Mouse (Mus musculus) small intestine, adult 2 months (tissue): ENCODE measurements at regions not wholly inside any gene's neighbourhood (a gene's known extent, or its start where the extent isn't known, plus 50 kb on each side); places are given as distances from the start of the nearest gene placed in this dataset.

Source experiments
- H3K27ac ChIP-seq: fragments of 200-500 bp; 2 replicates; pipeline ENCODE4 v1.5.1; 2012; ENCODE audit warnings: low read depth, low read length, control low read depth, inconsistent platforms; ENCODE audit not compliant: insufficient read depth
- H3K27me3 ChIP-seq: fragments of 200-500 bp; 2 replicates; pipeline ENCODE4 v1.6.1; 2012; ENCODE audit warnings: mild to moderate bottlenecking, moderate library complexity, low read length, inconsistent platforms; ENCODE audit not compliant: control insufficient read depth, insufficient read depth
- H3K36me3 ChIP-seq: fragments of 200-500 bp; 2 replicates; pipeline ENCODE4 v1.6.1; 2012; ENCODE audit warnings: mild to moderate bottlenecking, low read length, control low read depth, inconsistent platforms; ENCODE audit not compliant: control insufficient read depth, insufficient read depth
- H3K4me1 ChIP-seq: fragments of 200-500 bp; 2 replicates; pipeline ENCODE4 v1.6.1; 2012; ENCODE audit warnings: low read length, inconsistent platforms, mixed read lengths; ENCODE audit not compliant: control insufficient read depth, insufficient read depth, insufficient read length
- H3K4me3 ChIP-seq: fragments of 200-500 bp; 2 replicates; pipeline ENCODE4 v1.5.1; 2012; ENCODE audit warnings: low read depth, mild to moderate bottlenecking, control low read depth, inconsistent platforms, low read length, moderate library complexity
- CTCF ChIP-seq: fragments of 200-500 bp; IDR thresholded peaks from 2 replicates; pipeline ENCODE4 v1.5.1; 2012; ENCODE audit warnings: low read depth, mild to moderate bottlenecking, control low read depth, inconsistent platforms, low read length, moderate library complexity, mixed read lengths; ENCODE audit not compliant: insufficient replicate concordance, insufficient read length; ENCODE audit errors: extremely low read depth
- POLR2A ChIP-seq: fragments of 200-500 bp; IDR thresholded peaks from 2 replicates; pipeline ENCODE4 v1.6.1; 2012; ENCODE audit warnings: low read depth, mild to moderate bottlenecking, control low read depth, inconsistent platforms, low read length, moderate library complexity
- WGBS: fragments of 180-500 bp; shearing (Covaris S2); methylation state at CpG from one replicate; pipeline ENCODE4 v1.1.7; 2018; 5-methylcytosine and 5-hydroxymethylcytosine counted together

- 51% methylated on average over 4 of the region's 4 CpGs for WGBS
- TF ChIP-seq POLR2A: no peak
- no peak for TF ChIP-seq CTCF
- Histone ChIP-seq H3K4me1 (no peaks in the 10 kb centered on the region), H3K27ac (no peak overlapping the region), H3K27me3 (no peaks in the 10 kb centered on the region), H3K4me3 (no peak overlapping the region), H3K36me3 (no peaks in the 10 kb centered on the region)
Observed at GRCm38 (mm10) chr2:12007201-12007600, 229.5 kb downstream of the Ankrd16 start.

DNA sequence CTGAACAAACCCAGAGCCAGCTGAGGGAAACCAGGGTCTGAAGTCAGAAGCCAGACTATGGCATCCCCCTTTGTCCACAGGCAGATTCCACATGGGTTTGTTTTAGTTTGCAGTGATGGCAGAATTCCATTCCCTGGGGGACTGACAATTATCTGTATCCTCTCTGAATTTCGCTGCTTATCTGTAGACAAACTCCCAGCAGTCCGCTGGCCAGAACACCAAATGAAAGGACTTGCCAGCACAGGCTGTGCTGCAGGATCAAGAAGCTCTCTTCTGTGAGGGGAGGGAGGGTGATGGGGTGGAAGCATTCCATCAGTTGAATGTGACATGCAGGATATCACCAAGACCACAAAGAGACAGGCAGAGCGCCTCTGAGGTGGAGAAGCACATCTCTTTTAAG is 233.8 kb downstream of the Ankrd16 start:
- no peak overlapping the region for H3K27ac ChIP-seq
- TF ChIP-seq POLR2A (no peak), CTCF (no peak)
- no peaks in the 10 kb centered on the region for H3K36me3 ChIP-seq
- H3K4me3 ChIP-seq: no peak overlapping the region
- no peaks in the 10 kb centered on the region for H3K4me1 ChIP-seq
- no peaks in the 10 kb centered on the region for H3K27me3 ChIP-seq
- WGBS: 30% methylated on average over 3 of the region's 3 CpGs

DNA sequence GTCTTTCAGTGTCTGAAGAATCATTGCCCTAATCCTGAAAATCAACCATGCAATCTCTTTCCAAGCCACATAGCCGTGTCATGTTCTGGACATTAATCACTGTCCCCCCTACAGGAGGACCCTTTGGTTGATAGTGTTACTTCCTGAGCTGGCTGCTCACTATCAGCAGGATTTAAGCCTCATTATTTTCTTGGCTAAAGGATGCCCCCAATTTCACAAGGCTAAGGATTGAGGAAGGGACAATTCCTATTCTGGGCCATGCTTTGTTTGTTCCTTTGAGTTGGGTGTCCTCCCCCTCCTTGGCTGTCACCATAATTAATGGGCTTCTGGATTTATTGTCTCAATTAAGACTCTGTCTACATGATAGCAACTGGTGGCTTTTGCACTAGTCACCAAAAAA is 241.9 kb downstream of the Ankrd16 start:
- WGBS: 46% methylated on average over 1 of the region's 1 CpGs
- H3K4me3 ChIP-seq: no peak overlapping the region
- no peak overlapping the region for H3K27ac ChIP-seq
- H3K27me3 ChIP-seq: no peaks in the 10 kb centered on the region
- H3K36me3 ChIP-seq: no peaks in the 10 kb centered on the region
- H3K4me1 ChIP-seq: no peaks in the 10 kb centered on the region
- TF ChIP-seq CTCF (no peak), POLR2A (no peak)

DNA sequence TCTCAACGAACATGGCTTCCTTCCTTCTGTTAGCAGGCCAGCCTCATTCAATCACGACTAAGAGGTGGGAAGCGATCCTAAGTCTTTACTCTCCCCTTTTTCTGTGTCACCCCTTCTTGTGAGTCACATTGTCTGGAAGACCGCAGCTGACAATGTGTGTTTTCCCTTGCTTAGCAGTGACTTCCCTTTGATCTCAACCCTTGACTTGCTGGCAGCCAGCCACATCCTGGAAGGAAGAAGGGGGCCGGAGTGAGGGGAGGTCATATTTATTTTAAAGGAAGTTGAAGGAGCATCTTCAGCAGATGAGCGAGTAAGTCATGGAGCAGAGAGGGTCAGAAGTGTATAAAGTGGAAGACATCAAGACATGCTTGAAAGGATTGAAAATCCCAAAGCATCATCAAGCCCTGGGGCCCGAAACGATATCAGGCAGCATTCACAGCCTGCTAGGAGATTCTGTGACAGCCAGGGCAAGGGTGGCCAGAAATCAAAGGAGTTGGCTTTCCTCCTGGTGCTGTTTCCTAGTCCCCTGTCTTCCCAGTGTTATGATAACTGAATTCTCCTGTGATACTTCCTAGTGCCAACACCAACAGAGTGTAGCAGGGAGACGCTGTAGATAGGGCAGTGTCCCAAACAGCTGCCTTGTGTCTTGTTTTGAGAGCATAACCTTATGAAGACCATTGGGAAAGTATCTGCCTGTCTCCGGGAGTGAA is 245.9 kb downstream of the Ankrd16 start:
- Histone ChIP-seq H3K27ac (0 out of 2 replicates have a peak overlapping the region, but pooled peaks have one; percentile 7), H3K27me3 (no peaks in the 10 kb centered on the region), H3K4me3 (no peak overlapping the region), H3K4me1 (no peaks in the 10 kb centered on the region), H3K36me3 (no peaks in the 10 kb centered on the region)
- WGBS: 56% methylated on average over 10 of the region's 10 CpGs
- TF ChIP-seq CTCF (no peak), POLR2A (no peak)

DNA sequence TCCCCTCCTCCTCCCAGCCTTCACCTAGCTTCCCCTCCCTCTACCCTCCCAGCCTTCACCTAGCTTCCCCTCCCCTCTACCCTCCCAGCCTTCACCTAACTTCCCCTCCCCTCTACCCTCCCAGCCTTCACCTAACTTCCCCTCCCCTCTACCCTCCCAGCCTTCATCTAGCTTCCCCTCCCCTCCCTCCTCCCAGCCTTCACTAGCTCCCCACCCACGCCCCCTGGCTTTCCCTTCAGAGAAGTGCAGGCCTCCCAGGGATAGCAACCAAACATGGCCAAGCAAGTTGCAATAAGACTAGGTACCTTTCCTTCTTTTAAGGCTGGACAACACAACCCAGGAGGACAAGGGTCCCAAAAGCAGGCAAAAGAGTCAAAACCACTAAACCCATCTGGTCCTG is 248.5 kb downstream of the Ankrd16 start:
- no peak overlapping the region for H3K27ac ChIP-seq
- TF ChIP-seq CTCF: no peak
- TF ChIP-seq POLR2A: no peak
- H3K27me3 ChIP-seq: no peaks in the 10 kb centered on the region
- no peak overlapping the region for H3K4me3 ChIP-seq
- 71% methylated on average over 1 of the region's 1 CpGs for WGBS
- no peaks in the 10 kb centered on the region for H3K4me1 ChIP-seq
- no peaks in the 10 kb centered on the region for H3K36me3 ChIP-seq

DNA sequence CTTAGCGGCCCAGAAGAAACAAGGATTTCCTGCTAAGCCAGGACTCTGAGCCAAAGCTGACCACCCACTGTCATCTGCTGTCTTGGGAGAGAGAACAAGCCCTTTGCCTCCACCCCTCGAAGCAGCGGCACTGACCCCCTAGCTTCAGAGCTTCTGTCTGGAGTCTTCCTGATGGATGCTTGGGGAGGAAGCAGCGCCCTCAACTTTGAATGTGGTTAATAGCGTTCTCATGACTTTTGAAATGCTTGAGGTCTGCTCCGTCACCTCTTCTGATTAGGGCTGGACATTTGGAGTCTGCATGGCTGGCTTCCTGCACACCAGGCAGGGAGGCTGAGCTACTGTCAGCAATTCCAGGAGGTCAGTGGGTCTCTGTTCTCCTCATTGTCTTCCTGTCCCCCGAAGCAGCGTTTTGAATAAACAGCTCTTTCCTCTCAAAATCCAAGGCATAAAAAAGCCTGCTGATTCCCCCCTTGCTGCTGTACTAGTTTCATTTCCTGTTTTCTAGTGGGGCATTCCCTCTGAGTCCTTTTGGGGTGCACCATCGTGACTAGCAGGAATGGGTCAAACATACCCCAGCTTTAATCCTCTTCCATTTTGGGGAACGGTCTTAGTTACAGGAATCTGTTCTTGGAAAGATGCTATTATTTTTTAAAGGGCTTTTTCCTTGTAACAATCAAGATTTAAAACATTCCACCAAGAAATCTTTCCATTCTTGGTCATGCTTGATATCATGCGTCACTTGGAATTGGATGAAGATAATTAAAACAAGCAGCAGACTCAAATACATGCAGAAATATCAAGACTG is 256.0 kb downstream of the Ankrd16 start:
- WGBS: 66% methylated on average over 11 of the region's 11 CpGs
- Histone ChIP-seq H3K36me3 (no peaks in the 10 kb centered on the region), H3K4me3 (peak overlapping the region; percentile 21), H3K27me3 (no peaks in the 10 kb centered on the region), H3K4me1 (no peaks in the 10 kb centered on the region), H3K27ac (peak overlapping the region; percentile 42; the same call in 1 of the 2 replicates)
- TF ChIP-seq CTCF: no peak
- TF ChIP-seq POLR2A: no peak

- WGBS: 86% methylated on average over 8 of the region's 8 CpGs
- no peak overlapping the region for H3K4me3 ChIP-seq
- H3K36me3 ChIP-seq: no peaks in the 10 kb centered on the region
- no peaks in the 10 kb centered on the region for H3K27me3 ChIP-seq
- no peak overlapping the region for H3K27ac ChIP-seq
- H3K4me1 ChIP-seq: no peaks in the 10 kb centered on the region
- TF ChIP-seq POLR2A (no peak), CTCF (no peak)
Observed at GRCm38 (mm10) chr2:12034323-12034585, 256.6 kb downstream of the Ankrd16 start.

DNA sequence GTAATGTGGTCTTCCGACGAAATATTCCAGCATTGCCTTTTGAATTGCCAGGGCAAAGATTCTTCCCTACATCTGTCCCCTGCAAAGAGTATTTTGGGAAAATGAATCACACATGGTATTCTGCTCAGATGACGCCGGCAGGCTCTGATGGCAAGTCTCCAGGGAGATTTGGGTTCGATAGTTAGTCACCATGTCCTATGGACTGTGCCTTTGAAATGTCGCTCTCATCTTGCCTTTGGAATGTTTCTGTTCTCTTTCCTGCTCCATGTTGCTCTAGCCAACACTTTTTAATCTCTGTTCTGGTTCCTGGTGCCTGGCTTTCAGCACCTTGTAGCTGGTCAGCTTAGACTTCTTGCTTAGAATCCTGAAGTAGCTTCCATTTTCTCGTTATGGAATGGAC is 252.3 kb downstream of the Itga8 start:
- 79% methylated on average over 7 of the region's 7 CpGs for WGBS

More for the DNA sequence above, 252.3 kb downstream of the Itga8 start:
- Histone ChIP-seq H3K4me3 (no peak overlapping the region), H3K27ac (no peak overlapping the region), H3K4me1 (no peaks in the 10 kb centered on the region), H3K27me3 (no peaks in the 10 kb centered on the region), H3K36me3 (no peaks in the 10 kb centered on the region)
- TF ChIP-seq CTCF (no peak), POLR2A (no peak)
